Mouse (Mus musculus): Measurements from ENCODE around the gene Avil.
A peak's percentile ranks its signal among the peaks of the same experiment; 100 is the strongest.

DNA sequence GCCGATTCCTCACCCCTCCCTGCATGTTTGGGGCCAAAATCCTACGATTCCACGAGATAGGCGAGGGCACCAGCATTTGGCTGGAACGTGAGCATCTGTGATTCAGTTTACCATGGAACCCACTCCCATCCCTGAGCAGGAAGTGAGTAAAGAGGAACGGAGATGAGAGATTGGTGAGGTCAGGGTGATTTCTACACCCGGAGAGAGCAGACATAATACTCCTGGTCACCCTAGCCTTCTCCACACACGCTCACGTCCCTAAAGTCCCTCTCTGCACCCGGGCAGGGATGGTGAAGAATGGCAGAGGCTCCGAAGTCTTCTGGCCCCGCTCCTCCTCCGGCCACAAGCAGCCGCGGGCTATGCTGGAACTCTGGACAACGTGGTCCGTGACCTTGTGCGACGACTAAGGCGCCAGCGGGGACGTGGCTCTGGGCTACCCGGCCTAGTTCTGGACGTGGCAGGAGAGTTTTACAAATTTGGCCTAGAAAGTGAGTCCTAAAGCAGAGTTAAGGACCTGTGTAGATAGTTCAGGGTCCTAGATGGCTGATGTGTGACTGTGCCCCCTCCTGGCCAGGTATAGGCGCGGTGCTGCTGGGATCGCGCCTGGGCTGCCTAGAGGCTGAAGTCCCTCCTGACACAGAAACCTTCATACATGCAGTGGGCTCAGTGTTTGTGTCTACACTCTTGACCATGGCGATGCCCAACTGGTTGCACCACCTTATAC is 49.0 kb downstream of the Avil start:
- TF ChIP-seq MAX (IDR thresholded peaks at IDR 0.05; ENCODE audit: low read length) (no peak), TBP (IDR thresholded peaks at IDR 0.05; ENCODE audit: low read depth, low read length) (no peak), MYB (IDR thresholded peaks at IDR 0.05; ENCODE audit: low read depth, low read length) (no peak), HCFC1 (IDR thresholded peaks at IDR 0.05; ENCODE audit: low read depth, low read length) (no peak), EP300 (IDR thresholded peaks at IDR 0.05; ENCODE audit: low read depth in 1 of 2, low read length in 2 of 2) (no peak), ZNF384 (IDR thresholded peaks at IDR 0.05; ENCODE audit: low read depth, low read length) (no peak), POLR2AphosphoS2 (IDR thresholded peaks at IDR 0.05; ENCODE audit: low read length) (no peak), CHD2 (IDR thresholded peaks at IDR 0.05; ENCODE audit: low read length) (no peak), POLR2A (IDR thresholded peaks at IDR 0.05; ENCODE audit: control insufficient read depth in 1 of 2, insufficient read depth in 1 of 2, low read depth in 1 of 2, low read length in 2 of 2, poor library complexity in 1 of 2) (no peak), CTCF (IDR thresholded peaks at IDR 0.05 in 2 of 3, conservative IDR thresholded peaks at IDR 0.05 in 1 of 3; ENCODE audit: control insufficient read depth in 1 of 3, insufficient read depth in 1 of 3, low read depth in 2 of 3, low read length in 3 of 3, poor library complexity in 1 of 3, severe bottlenecking in 1 of 3) (peak in 1 of 3 experiments; percentile 21; a peak in 1 of 6 replicates), USF1 (IDR thresholded peaks at IDR 0.05; ENCODE audit: low read depth, low read length) (no peak), RCOR1 (IDR thresholded peaks at IDR 0.05; ENCODE audit: low read depth, low read length) (no peak), KAT2A (conservative IDR thresholded peaks at IDR 0.05; ENCODE audit: low read depth, low read length) (no peak), ZC3H11A (IDR thresholded peaks at IDR 0.05; ENCODE audit: low read depth, low read length) (no peak)
